Mouse (Mus musculus) megakaryocyte progenitor cell, adult 5-6 weeks (primary cell): ENCODE measurements around the gene Agap2. TPM values are rescaled to one million over a fixed set of nuclear protein-coding genes. Genes with fewer than 3 reads are reported as not detected.

Source experiments
- ATAC-seq: replicated peaks from 2 replicates; pipeline ENCODE4 v1.8.0; 2016; ENCODE audit warnings: mild to moderate bottlenecking, moderate TSS enrichment, inconsistent platforms; ENCODE audit not compliant: poor library complexity
- total RNA-seq, 2 experiments: library from RNA; stranded (forward) in 1 of 2; stranded (reverse) in 1 of 2; fragments of 157-497, 149-512 nt in 1 of 2; fragments of 200-1000 nt in 1 of 2; gene quantifications; 2 replicates each; pipeline versions ENCODE4 v1.2.3 to v1.2.4; 2015 to 2017

Gene Agap2
- total RNA-seq (2015) (5.3 and 9.7 TPM in 2 replicates), total RNA-seq (2017) (37.4 and 41.4 TPM in 2 replicates)

DNA sequence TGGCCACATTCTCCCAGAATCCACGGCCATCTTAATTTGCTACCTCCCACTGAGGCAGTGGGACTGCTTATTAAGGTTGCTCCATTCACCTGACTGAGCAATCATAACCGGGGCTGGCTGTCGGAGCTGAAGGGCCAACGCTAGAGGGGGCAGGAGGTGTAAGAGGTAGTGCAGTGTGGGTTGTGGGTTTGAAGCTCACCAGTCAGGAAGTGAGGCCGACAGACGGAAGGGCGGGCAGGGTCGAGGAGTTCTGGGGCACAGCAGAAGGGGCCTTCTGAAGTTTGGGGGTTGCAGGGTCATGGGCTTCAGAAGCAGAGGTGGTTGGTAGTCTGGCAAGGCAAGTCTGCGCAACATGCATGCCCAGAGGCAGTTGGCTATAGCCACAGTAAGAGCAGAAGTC, at the start of gene Agap2:
Gene Agap2, plus strand, starts transcription at position 205 of the 400 bp plus-strand sequence.
- ATAC-seq: peak; percentile 71

- peak; percentile 100 for ATAC-seq
Observed at GRCm38 (mm10) chr10:127030336-127031296, 44.5 kb upstream of the Agap2 start, which contains the start of gene Tsfm. TSS of gene Tsfm (minus strand) at chr10:127030840.

DNA sequence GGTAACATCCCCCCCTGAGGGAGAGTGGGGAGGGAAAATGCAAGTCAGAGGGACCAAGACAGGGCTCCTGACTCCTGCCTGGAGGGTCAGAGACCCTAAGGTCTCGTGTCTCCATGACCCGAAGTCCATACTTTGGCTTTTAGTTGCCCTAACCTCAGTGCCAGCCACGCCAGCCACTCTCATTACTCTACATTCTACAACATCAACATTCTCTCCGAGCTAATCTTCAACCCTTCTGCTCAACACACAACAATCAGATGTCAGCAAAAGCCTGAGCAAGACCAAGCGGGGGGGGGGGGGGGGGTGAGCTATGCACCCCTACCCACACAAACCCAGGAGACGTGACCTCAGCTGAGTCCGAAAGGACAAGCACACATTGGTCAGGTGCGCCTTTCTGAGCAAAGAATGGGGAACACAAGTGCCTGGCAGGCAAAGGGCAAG, 41.8 kb upstream of the Agap2 start:
- ATAC-seq: no peak

DNA sequence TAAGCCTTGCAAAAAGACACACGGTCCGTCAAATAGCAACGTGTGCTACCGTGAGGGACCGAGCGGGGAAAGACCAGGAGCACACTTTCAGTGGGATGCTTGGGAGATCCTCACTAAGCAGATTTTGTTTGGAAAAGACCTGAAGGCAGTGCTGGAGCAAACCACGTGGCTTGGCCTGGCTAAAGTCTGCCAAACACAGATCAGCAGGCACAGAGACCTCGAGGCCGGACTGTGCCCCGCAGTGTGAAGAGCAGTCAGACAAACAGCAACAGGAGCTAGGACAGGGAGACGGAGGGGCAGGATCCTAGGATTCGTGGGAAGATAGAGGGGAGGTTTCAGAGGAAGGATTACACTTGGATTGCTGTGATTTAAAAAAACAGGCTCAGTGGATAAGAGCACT, 38.8 kb upstream of the Agap2 start:
- no peak for ATAC-seq

DNA sequence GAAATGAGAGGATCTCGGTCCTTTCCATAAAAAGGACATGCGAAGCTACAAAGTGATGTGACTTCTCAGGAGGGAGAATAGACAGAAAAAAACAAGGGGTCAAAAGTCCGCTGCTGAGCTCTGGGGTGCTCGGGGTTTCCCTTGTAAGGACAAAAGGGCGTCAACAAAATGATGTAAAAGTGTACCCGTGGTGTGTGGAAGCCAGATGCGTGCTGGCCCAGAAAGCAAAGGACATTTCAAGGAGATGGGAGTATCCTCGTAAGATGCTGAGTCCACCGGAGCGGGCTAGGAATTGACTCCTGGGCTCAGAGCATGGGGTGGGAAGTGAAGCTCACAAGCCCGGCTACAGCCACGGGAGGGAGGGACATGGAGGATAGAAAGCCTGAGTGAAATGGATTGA, 37.4 kb upstream of the Agap2 start:
- no peak for ATAC-seq

DNA sequence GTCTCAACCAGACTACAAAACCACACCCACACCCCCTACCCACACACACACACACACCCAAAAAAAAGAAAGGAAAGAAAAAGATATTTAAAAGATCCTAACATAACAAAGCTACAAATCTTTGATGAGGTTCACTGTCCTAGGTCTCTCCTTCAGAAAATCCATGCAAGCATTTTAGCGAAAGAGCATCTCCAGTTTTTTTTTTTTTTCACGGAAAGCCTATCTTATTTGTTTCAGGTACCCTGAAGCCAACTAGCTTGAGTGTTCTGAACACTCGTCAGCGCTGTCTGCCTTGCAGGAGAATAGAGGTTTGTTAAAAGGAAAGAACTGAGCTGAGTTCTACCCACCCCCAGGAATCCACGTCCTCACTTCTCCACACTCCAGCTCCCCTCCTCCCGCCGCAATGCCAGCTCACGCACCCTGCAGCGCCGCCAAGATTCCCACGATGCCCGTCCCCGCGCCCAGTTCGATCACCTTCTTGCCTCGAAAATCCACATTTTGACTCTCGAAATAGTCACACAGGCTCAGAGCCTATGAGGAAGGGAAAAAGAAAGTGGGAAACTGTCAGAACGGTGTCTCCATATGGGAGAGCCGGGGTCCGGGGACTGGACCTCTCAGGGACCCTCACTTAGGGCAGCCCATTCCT, 34.4 kb upstream of the Agap2 start:
- ATAC-seq: 0 out of 2 replicates have a peak, but pooled peaks have one; percentile 9

DNA sequence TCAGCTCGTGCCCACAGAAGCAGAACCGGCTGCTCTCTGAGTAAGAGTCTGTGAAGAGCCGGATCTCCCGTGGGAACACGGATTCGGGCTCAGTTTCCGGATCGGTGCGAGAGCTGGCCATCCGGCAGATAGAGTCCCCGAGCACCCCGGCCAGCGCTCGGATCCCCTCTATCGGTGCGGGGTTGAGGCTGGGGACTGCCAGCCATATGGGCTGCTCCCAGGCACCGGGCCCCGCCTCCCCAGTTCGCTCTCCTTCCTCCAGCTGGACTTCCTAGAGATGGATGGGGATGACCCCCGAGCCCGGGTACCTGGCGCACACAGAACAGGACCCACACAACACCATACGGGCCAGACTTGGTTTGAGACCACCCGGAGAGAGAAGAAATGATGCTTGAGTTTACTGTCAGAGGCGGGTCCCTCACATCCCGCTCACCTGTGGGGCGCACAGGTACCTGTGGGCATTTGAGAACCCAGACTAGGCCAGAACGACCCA, 33.8 kb upstream of the Agap2 start, which contains the start of the genes Mettl1 and Eef1akmt3:
Gene Mettl1, plus strand, starts transcription at position 141 of the 493 bp plus-strand sequence.
Gene Eef1akmt3, minus strand, starts transcription at position 240 of the 493 bp plus-strand sequence.
- peak; percentile 32 for ATAC-seq

- ATAC-seq: peak; percentile 84
Observed at GRCm38 (mm10) chr10:127041774-127042338, 33.2 kb upstream of the Agap2 start.

GRCm38 (mm10) chr10:127042468-127043115, 32.5 kb upstream of the Agap2 start:
- no peak for ATAC-seq

- ATAC-seq: no peak
Observed at GRCm38 (mm10) chr10:127043187-127043586, 31.9 kb upstream of the Agap2 start.

DNA sequence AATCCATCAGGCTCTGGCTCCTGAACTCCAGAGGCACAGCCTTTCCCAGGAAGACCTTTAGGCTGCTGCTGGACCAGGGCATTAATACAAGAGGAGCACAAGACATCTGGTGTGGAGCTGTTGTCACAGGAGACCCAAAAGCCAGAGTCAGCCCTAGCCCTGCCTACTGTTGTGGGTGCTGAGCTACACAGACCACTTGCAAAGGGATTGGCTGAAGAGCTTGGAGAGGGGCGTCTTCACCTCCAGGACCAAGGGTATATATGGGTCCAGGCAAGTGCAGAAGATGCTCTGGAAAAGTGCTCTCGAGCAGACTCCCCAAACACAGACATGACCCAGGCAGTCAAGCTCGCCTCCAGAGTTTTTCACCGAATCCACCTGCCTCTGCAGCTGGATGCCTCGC, 27.1 kb upstream of the Agap2 start, which contains the start of gene Cyp27b1:
Gene Cyp27b1, plus strand, starts transcription at position 297 of the 400 bp plus-strand sequence.
- ATAC-seq: no peak

DNA sequence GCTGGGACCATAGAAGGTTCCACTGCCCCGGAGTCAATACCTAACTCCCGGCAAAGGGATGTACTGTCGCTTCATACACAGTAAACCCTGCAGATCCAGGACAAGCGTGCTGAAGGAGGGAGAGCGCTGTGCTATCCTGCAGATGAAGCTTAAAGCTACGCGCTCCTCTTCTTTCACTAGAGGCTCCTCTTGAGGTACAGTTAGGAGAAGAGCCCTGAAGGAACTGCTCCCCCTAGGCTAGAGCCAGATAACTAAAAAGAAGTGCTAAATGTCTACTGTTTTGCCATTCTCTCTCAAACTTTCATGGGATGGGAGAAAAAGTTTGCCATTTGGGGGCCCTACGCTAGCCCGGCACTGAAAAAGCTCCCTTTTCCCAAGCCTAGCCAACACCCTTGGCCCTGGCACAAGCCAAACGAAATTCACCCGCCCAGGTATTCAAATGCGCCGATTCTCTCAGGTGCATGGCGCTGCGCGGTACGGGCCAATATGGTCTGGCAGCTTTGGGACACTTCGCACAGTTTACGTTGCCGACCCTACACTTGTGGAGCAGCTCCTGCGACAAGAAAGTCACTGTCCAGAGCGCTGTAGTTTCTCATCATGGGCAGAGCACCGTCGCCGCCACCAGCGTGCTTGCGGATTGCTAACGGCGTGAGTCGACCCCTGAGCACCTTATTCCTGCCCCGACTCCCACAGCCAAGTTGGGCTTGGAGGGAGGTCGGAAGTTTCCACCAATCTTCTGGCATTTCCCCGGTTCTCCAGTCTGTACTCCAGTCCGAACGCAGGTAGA, 26.3 kb upstream of the Agap2 start:
- ATAC-seq: peak; percentile 17

DNA sequence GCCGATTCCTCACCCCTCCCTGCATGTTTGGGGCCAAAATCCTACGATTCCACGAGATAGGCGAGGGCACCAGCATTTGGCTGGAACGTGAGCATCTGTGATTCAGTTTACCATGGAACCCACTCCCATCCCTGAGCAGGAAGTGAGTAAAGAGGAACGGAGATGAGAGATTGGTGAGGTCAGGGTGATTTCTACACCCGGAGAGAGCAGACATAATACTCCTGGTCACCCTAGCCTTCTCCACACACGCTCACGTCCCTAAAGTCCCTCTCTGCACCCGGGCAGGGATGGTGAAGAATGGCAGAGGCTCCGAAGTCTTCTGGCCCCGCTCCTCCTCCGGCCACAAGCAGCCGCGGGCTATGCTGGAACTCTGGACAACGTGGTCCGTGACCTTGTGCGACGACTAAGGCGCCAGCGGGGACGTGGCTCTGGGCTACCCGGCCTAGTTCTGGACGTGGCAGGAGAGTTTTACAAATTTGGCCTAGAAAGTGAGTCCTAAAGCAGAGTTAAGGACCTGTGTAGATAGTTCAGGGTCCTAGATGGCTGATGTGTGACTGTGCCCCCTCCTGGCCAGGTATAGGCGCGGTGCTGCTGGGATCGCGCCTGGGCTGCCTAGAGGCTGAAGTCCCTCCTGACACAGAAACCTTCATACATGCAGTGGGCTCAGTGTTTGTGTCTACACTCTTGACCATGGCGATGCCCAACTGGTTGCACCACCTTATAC, 25.5 kb upstream of the Agap2 start:
- ATAC-seq: peak; percentile 35

DNA sequence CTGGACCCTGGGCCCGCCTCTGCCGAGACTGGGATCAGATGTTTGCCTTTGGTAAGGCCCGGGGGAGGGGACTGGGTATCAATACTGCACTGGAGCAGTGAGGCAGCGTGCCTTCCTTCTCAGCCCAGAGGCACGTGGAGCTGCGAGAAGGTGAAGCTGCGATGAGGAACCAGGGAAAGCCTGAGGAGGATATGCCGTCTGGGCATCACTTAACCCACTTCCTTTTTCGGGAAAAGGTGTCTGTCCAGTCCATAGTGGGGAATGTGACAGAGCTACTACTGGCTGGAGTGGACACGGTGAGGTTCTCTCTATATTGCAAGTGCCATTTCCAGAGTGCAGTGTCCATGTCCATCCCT, 25.0 kb upstream of the Agap2 start:
- ATAC-seq: peak; percentile 49

GRCm38 (mm10) chr10:127054646-127055045, 20.4 kb upstream of the Agap2 start:
- ATAC-seq: no peak

DNA sequence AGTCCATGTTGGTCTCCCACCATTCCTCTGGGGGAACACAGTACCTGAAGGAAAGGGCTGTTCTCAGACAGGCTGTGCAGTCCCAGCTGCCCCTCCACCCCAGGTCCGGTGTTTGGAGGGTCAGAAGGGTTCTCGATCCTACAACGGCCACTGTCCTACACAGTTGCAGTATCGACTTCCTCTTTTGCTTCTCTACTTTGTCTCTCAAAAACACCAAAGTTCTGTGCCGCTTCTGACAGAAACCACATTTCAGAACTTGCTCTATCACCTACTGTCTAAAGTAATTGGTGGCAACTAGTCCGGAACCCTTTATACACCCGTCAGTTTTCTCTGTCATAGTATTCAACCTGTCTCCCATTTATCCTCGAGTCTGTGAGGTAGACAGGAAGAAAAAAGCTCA, 19.7 kb upstream of the Agap2 start:
- ATAC-seq: 0 out of 2 replicates have a peak, but pooled peaks have one; percentile 13

DNA sequence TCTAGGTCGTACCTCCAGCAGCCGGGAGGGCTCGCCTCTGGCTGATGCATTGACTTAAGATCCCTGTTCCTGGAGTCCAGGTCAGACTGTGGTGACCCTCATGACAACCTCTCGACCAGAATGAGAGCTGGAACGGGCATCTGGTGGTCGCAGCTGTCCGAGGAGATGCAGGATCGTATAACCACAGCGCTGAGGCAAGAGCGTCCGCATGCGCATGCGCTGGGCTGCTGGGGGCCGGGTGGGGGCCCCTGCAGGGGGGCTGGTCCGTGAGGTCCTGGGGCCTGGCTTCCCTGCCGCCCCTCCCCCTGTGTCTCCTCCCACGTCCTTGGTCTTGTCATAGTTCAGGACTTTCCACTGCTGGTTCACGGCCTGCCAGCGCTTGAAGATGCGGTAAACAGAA, 18.6 kb upstream of the Agap2 start:
- no peak for ATAC-seq

GRCm38 (mm10) chr10:127058161-127058560, 16.9 kb upstream of the Agap2 start:
- peak; percentile 85 for ATAC-seq

DNA sequence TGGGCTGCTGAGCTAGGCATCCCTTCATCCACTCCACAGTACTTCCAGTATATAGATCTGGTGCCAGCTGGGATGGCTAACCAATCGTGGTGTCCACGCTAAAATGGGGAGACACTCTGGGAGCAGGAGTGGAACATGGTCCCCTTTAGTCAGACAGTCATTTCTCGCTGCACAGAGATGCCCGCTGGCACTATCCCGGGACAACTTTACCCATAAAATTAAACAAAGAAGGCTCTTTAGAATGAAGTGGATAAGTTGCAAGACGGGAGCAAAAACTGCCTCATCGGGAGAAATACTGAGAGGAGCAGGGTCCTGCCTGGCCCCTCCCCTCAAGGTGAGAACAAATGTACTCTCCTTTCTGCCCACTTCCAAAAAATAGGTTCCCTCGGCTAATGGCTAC, 16.4 kb upstream of the Agap2 start:
- ATAC-seq: no peak
